ENCODE assay signal across 16 mouse cellular contexts in the genomic region with DNA sequence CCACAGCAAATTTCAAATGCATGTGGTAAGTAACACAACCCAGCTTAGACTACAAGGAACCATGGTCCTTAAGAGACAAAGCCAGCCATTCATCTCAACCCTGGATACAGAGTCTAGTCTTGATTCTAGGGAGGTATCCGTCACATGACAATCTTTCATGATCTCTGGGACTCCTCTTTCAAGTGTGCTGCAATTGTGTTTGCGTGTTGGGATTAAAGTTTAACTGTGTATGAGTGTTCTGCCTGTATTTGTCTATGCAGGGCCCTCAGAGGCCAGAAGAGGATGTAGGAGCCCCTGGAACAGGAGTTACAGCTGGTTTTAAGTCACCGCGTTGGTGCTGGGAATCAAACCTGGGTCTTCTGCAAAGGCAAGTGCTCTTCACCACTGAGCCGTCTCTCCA.
"Had no signal": no experiment of that assay in that cellular context is flagged by ENCODE, and none has a peak within 500 bp of the region (broad histone marks: within the 10 kb centered on the region; RNA-seq: fewer than 3 reads in every experiment).

No protein-coding gene starts in this region.

- H3K27me3 ChIP-seq: neural tube, embryonic 13.5 days; neural tube, embryonic 15.5 days; stomach, embryonic 15.5 days had no signal

- H3K4me2 ChIP-seq: neural tube, embryonic 13.5 days; neural tube, embryonic 15.5 days; stomach, embryonic 15.5 days had no signal

- H3K9ac ChIP-seq: neural tube, embryonic 13.5 days; neural tube, embryonic 15.5 days; stomach, embryonic 15.5 days had no signal

- H3K4me3 ChIP-seq: neural tube, embryonic 13.5 days; neural tube, embryonic 15.5 days; stomach, embryonic 15.5 days had no signal

- H3K36me3 ChIP-seq: neural tube, embryonic 13.5 days; neural tube, embryonic 15.5 days; stomach, embryonic 15.5 days had no signal

- H3K27ac ChIP-seq: neural tube, embryonic 13.5 days; neural tube, embryonic 15.5 days; stomach, embryonic 15.5 days; stomach, postnatal 0 days had no signal

- H3K9me3 ChIP-seq: neural tube, embryonic 13.5 days; neural tube, embryonic 15.5 days; stomach, embryonic 15.5 days had no signal

- DNase-seq: retina, postnatal 1 day; right cerebral cortex, adult 18-20 months; right cerebral cortex, postnatal 14 days; right cerebral cortex, postnatal 25 days; right cerebral cortex, postnatal 4 days; spleen, adult 18-20 months; thymus, adult 18-20 months; thymus, adult 2 months; thymus, postnatal 14 days; thymus, postnatal 25 days; thymus, postnatal 36 days; thymus, postnatal 4 days had no signal
